Mouse (Mus musculus): ENCODE data around the gene Sec1.
"Not testable (repeated sequence)": the region's sequence is repeated elsewhere in the genome, so short reads cannot be mapped to it uniquely, and the experiment has no call there.

Gene Sec1

GRCm38 (mm10) chr7:45679966-45680621 lies 14.1 kb downstream of the Sec1 start:
- DNase-seq (ENCODE audit: low spot score) = no peak

DNA sequence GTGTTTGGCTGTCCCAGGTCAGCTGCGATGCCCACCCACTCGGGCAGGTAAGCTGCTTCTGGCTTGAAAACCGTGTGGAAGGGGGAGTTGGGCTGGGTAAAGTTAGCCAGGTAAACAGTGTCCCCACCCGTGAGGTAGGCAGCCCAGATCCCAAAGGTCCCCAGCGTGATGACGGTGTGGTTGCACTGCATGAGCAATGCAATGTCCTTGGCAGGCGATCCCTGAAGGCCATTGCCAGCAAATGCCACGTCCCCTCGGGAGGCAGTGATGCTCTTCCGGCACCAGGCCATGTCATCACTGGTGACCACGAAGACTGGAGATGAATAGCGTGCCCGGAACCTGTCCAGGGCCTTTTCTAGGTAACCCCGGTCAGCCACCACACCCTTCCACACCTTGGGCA lies 15.7 kb downstream of the Sec1 start:
- no peak for DNase-seq (ENCODE audit: low spot score)

DNA sequence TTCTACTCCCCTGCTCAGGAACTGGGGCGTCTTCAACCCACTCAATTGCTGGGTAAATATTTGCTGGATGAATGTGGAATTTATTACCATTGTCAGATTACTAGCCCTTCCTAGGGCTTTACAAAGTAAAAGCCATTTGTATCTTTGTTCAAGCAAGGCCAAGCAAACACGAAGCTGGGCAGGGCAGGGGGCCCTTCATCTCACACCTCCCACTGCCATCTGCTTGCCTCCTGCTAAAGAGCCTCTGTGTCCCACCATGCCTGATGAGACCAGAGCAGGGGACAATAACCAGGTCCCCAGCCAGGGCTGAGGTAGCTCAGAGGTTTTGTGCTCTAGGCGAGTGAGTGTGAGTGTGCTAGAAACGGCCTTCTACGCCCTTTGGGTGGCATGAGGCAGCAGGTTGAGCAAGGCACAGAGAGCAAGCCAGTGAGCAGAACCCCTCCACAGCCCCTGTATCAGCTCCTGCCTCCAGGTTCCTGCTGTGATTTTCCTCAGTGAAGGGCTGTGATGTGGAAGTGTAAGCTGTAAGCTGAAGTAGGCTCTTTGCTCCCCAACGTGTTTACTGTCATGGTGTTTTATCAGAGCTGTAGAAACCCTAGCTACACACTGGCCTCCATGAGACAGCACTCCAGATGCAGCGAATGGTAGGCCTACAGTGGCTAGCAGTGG lies 16.4 kb downstream of the Sec1 start:
- no peak for DNase-seq (ENCODE audit: low spot score)

- DNase-seq (ENCODE audit: low spot score) = no peak
Measured at GRCm38 (mm10) chr7:45668921-45669320, 25.3 kb downstream of the Sec1 start.

GRCm38 (mm10) chr7:45667761-45668160 lies 26.4 kb downstream of the Sec1 start:
- DNase-seq (ENCODE audit: low spot score) = no peak

- no peak for DNase-seq (ENCODE audit: low spot score)
Measured at GRCm38 (mm10) chr7:45666161-45666560, 28.0 kb downstream of the Sec1 start, which contains the start of gene Fut2. Fut2 (minus strand) TSS chr7:45666394.

DNA sequence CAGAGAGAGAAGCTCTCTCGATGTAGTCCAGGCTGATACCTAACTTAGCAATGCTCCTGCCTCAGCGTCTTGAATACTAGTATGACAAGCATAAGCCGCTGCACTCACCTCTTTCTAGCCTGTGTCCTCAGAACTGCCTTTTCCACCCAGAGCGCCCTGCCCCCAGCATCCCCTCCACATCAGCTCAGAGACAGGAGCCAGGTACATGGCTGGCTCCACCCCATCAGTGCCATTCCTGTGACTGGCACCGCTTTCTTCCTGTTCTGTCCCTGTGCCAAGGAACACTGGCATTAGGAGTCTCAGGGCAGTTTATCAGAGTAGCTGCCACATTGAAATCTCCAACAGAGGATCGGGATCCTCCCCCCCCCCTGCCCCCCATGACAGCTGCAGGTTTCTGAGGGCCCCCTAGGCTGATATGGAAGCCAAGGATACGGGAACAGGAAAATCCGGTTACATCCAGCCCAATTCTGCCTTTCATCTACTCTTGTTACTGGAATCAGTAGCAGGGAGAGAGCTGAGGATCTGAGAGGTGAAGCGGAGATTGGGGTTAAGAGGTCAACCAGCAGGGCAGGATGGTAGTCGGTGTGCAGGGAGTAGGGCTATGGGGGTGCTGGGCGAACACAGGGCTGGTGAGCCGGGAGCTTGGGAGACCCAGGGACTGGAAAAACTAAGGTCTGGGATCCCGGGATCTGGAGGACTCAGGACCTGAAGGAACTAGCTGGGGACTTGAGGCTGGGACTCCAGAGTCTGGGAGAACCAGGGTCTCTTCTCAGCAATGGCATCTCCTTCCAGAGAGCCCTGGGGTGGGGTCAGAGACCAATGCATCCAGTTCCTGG lies 28.7 kb downstream of the Sec1 start:
- no peak for DNase-seq (ENCODE audit: low spot score)

GRCm38 (mm10) chr7:45661702-45662101 lies 32.5 kb downstream of the Sec1 start:
- not testable (repeated sequence) for DNase-seq (ENCODE audit: low spot score)

GRCm38 (mm10) chr7:45660746-45661478 lies 33.3 kb downstream of the Sec1 start:
- DNase-seq (ENCODE audit: low spot score) = no peak

DNA sequence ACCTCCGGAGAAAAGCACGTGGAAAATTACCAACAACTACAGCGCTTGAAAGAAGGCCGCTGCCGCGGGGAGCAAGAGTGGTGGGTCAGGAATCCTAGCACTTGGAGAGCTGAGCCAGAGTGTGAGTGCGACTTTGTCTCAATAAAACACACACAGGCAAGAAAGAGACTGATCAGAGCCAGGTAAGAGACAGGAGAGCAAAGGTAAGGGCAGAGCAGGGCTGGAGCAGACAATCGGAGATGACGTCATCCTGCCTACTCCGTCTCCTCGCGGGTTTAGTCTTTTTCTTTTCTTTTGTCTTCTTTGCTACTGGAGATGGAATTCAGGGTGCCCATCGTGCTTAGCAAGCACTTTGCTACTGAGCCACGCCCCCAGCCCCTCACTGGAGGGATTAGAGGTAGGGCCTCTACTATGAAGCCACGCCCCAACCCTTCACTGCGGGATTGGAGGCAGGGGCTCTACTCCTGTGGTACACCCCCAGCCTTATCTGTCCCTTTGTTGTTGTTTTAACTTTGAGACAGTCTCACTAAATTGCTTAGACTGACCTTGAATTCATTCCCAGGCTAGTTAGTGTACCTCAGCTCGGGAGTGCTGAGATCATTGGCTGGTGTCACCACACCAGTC lies 39.7 kb downstream of the Sec1 start:
- DNase-seq (ENCODE audit: low spot score) = no peak

- DNase-seq (ENCODE audit: low spot score) = not testable (repeated sequence)
Measured at GRCm38 (mm10) chr7:45650484-45650883, 43.7 kb downstream of the Sec1 start.

GRCm38 (mm10) chr7:45649351-45649750 lies 44.9 kb downstream of the Sec1 start:
- no peak for DNase-seq (ENCODE audit: low spot score)

GRCm38 (mm10) chr7:45646671-45647070 lies 47.5 kb downstream of the Sec1 start:
- no peak for DNase-seq (ENCODE audit: low spot score)

GRCm38 (mm10) chr7:45645591-45645971 lies 48.6 kb downstream of the Sec1 start:
- no peak for DNase-seq (ENCODE audit: low spot score)

GRCm38 (mm10) chr7:45644872-45645590 lies 49.2 kb downstream of the Sec1 start:
- DNase-seq (ENCODE audit: low spot score) = no peak

GRCm38 (mm10) chr7:45644183-45644582 lies 50.0 kb downstream of the Sec1 start:
- DNase-seq (ENCODE audit: low spot score) = no peak

- peak; percentile 65 for DNase-seq (ENCODE audit: low spot score)
Measured at GRCm38 (mm10) chr7:45643441-45644178, 50.6 kb downstream of the Sec1 start.

- DNase-seq (ENCODE audit: low spot score) = no peak
Measured at GRCm38 (mm10) chr7:45642503-45643255, 51.5 kb downstream of the Sec1 start.

GRCm38 (mm10) chr7:45642083-45642482 lies 52.1 kb downstream of the Sec1 start:
- DNase-seq (ENCODE audit: low spot score) = no peak
